Mouse (Mus musculus) hindbrain, embryonic 10.5 days (tissue): ENCODE data around the gene Mrgprd. TPM values are rescaled to one million over a fixed set of nuclear protein-coding genes. Genes with fewer than 3 reads are reported as not detected.

Experiments
- DNase-seq: peaks from one replicate; pipeline ENCODE4 v3.0.0-alpha.2; 2017; ENCODE audit warnings: low spot score
- H3K27ac ChIP-seq: fragments of 300-500 bp; sonication (generic); 2 replicates; pipeline ENCODE4 v1.5.1; 2016; ENCODE audit warnings: mild to moderate bottlenecking, moderate library complexity
- H3K27me3 ChIP-seq: fragments of 300-500 bp; sonication (generic); 2 replicates; pipeline ENCODE4 v1.6.1; 2016; ENCODE audit warnings: mild to moderate bottlenecking; ENCODE audit not compliant: poor library complexity, insufficient read depth, severe bottlenecking
- H3K36me3 ChIP-seq: fragments of 300-500 bp; sonication (generic); 2 replicates; pipeline ENCODE4 v1.6.1; 2016; ENCODE audit warnings: mild to moderate bottlenecking, moderate library complexity
- H3K4me1 ChIP-seq: fragments of 300-500 bp; sonication (generic); replicated peaks from 2 replicates; pipeline ENCODE4 v1.6.1; 2016; ENCODE audit warnings: mild to moderate bottlenecking
- H3K4me3 ChIP-seq: fragments of 300-500 bp; sonication (generic); 2 replicates; pipeline ENCODE4 v1.5.1; 2016; ENCODE audit warnings: mild to moderate bottlenecking, moderate library complexity
- H3K9me3 ChIP-seq: fragments of 300-500 bp; sonication (generic); 2 replicates; pipeline ENCODE4 v1.6.1; 2016; ENCODE audit warnings: mild to moderate bottlenecking, moderate library complexity
- WGBS: fragments of 180-500 bp; shearing (Covaris S2); methylation state at CpG from one replicate; pipeline ENCODE4 v1.1.7; 2016; 5-methylcytosine and 5-hydroxymethylcytosine counted together
- polyA plus RNA-seq: library from polyadenylated mRNA; unstranded; fragments of >200 nt; fragmentation: Nextera tagmentation; extraction: Ambion mirVana; gene quantifications from 2 replicates; pipeline ENCODE4 v1.2.1, GENCODE M21; 2016

The Mrgprd gene
- polyA plus RNA-seq, 1 experiment from 2014 or later, result not detected

GRCm38 (mm10) chr7:145335199-145335598 is 20.6 kb downstream of the Mrgprd start:
- H3K27ac ChIP-seq, result peak overlapping the region; percentile 12; the same call in 1 of the 2 replicates
- no peak for DNase-seq
- no peaks in the 10 kb centered on the region for H3K36me3 ChIP-seq
- H3K9me3 ChIP-seq, result 0 out of 2 replicates have a peak, but pooled peaks cover 4% of the 10 kb centered on the region
- peaks cover 11% of the 10 kb centered on the region for H3K4me1 ChIP-seq
- H3K27me3 ChIP-seq, result no peaks in the 10 kb centered on the region
- no peak overlapping the region for H3K4me3 ChIP-seq

GRCm38 (mm10) chr7:145335616-145336332 is 21.1 kb downstream of the Mrgprd start:
- Histone ChIP-seq H3K4me3 (no peak overlapping the region), H3K36me3 (no peaks in the 10 kb centered on the region), H3K9me3 (0 out of 2 replicates have a peak, but pooled peaks cover 4% of the 10 kb centered on the region), H3K27ac (no peak overlapping the region), H3K4me1 (peaks cover 11% of the 10 kb centered on the region; the same call in 1 of the 2 replicates), H3K27me3 (no peaks in the 10 kb centered on the region)
- 89% methylated on average over 3 of the region's 3 CpGs for WGBS
- no peak for DNase-seq

- Histone ChIP-seq H3K36me3 (no peaks in the 10 kb centered on the region), H3K4me3 (no peak overlapping the region), H3K27ac (no peak overlapping the region), H3K4me1 (peaks cover 11% of the 10 kb centered on the region; the same call in 1 of the 2 replicates), H3K27me3 (no peaks in the 10 kb centered on the region), H3K9me3 (0 out of 2 replicates have a peak, but pooled peaks cover 4% of the 10 kb centered on the region)
- WGBS, result 78% methylated on average over 2 of the region's 2 CpGs
- no peak for DNase-seq
Observed at GRCm38 (mm10) chr7:145337889-145338288, 23.3 kb downstream of the Mrgprd start.

GRCm38 (mm10) chr7:145340248-145340904 is 25.7 kb downstream of the Mrgprd start:
- H3K4me3 ChIP-seq, result no peak overlapping the region
- 83% methylated on average over 5 of the region's 5 CpGs for WGBS
- 0 out of 2 replicates have a peak, but pooled peaks cover under 1% of the 10 kb centered on the region for H3K4me1 ChIP-seq
- H3K36me3 ChIP-seq, result no peaks in the 10 kb centered on the region
- H3K27me3 ChIP-seq, result no peaks in the 10 kb centered on the region
- H3K9me3 ChIP-seq, result 0 out of 2 replicates have a peak, but pooled peaks cover 4% of the 10 kb centered on the region
- DNase-seq, result peak; percentile 34
- no peak overlapping the region for H3K27ac ChIP-seq

Other genes with a start within 250 kb of the Mrgprd start
- gene 1810010D01Rik, start 106.7 kb upstream of the Mrgprd start, polyA plus RNA-seq, result 0.19 and 0.37 TPM in 2 replicates
- 5.7 and 5.8 TPM in 2 replicates for gene Tpcn2, start 30.8 kb upstream of the Mrgprd start, polyA plus RNA-seq
- 0.14 and 0.35 TPM in 2 replicates for gene Mrgprf, start 14.0 kb upstream of the Mrgprd start, polyA plus RNA-seq